Mouse (Mus musculus): ENCODE data around the gene 2700081O15Rik. TPM values are rescaled to one million over a fixed set of nuclear protein-coding genes. Genes with fewer than 3 reads are reported as not detected.
"Not testable (repeated sequence)": the region's sequence is repeated elsewhere in the genome, so short reads cannot be mapped to it uniquely, and the experiment has no call there.

The 2700081O15Rik gene
- polyA plus RNA-seq, 1 experiment from 2014 or later = 11.8 TPM

- H3K4me2 ChIP-seq; H3K9ac ChIP-seq; H3K4me3 ChIP-seq; ATAC-seq (ENCODE audit: insufficient number of reproducible peaks, insufficient read depth, low FRiP score, low TSS enrichment, low read depth); H3K9me3 ChIP-seq; H3K36me3 ChIP-seq; H3K27ac ChIP-seq; H3K4me1 ChIP-seq: not testable (repeated sequence)
- peaks cover 15% of the 10 kb centered on the region for H3K27me3 ChIP-seq
- 30% methylated on average over 24 of the region's 24 CpGs for WGBS
Observed at GRCm38 (mm10) chr19:7398898-7399297, 18.5 kb upstream of the 2700081O15Rik start.

DNA sequence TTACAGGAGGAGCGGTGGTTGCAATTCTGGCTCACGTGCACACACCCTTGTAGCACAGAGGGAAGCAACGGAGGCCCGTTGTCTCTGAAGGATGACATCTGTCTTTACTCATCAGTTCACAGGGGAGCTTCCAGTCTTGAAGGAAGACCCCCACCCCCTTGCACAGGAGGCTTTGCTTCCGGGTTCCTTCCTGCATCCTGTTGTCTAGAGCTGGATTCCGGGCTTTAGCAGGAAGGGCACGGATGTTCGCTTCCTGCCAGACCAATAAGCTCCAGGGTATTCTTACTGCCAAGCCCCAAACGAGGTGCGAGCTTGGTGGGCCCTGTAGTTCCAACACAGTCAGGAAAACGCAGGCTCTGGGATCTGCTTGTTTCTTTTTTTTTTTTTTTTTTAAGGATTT, 16.8 kb upstream of the 2700081O15Rik start:
- Histone ChIP-seq H3K4me1 (no peaks in the 10 kb centered on the region), H3K4me2 (peak overlapping the region; percentile 11; the same call in 1 of the 2 replicates), H3K4me3 (no peak overlapping the region), H3K27me3 (peaks cover 15% of the 10 kb centered on the region), H3K27ac (no peak overlapping the region), H3K9ac (no peak overlapping the region), H3K9me3 (no peaks in the 10 kb centered on the region), H3K36me3 (no peaks in the 10 kb centered on the region)
- no peak for ATAC-seq (ENCODE audit: insufficient number of reproducible peaks, insufficient read depth, low FRiP score, low TSS enrichment, low read depth)
- WGBS = 48% methylated on average over 11 of the region's 11 CpGs

GRCm38 (mm10) chr19:7404623-7405229, 12.7 kb upstream of the 2700081O15Rik start:
- Histone ChIP-seq H3K9me3 (no peaks in the 10 kb centered on the region), H3K27ac (no peak overlapping the region), H3K4me2 (no peak overlapping the region), H3K27me3 (peaks cover 9% of the 10 kb centered on the region), H3K9ac (no peak overlapping the region), H3K4me3 (no peak overlapping the region), H3K4me1 (no peaks in the 10 kb centered on the region), H3K36me3 (no peaks in the 10 kb centered on the region)
- 75% methylated on average over 9 of the region's 9 CpGs for WGBS
- ATAC-seq (ENCODE audit: insufficient number of reproducible peaks, insufficient read depth, low FRiP score, low TSS enrichment, low read depth) = no peak

DNA sequence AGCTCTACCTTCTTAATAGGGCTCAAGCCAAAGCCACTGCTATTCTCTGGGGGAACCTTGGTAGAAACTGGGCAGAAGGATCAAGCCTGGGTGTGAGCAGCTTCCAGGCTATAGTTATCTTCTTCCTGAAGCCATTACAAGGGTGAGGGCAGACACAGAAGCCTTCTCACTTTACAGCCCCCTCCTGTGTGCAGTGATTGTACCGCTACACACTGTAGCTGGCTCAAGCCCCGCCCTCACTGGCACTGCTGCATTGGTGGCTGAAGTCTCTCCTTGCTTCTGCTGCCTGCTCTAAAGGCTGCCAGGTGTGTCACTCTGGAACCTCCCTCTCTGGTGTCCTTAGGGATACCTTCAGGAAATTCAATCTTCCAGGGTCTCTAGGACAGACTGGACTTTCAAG, 5.1 kb upstream of the 2700081O15Rik start:
- no peak overlapping the region for H3K4me3 ChIP-seq
- no peak for ATAC-seq (ENCODE audit: insufficient number of reproducible peaks, insufficient read depth, low FRiP score, low TSS enrichment, low read depth)
- H3K27ac ChIP-seq = no peak overlapping the region
- 52% methylated on average over 2 of the region's 2 CpGs for WGBS
- peaks cover 11% of the 10 kb centered on the region for H3K4me1 ChIP-seq
- H3K36me3 ChIP-seq = no peaks in the 10 kb centered on the region
- H3K9me3 ChIP-seq = no peaks in the 10 kb centered on the region
- H3K9ac ChIP-seq = no peak overlapping the region
- H3K4me2 ChIP-seq = no peak overlapping the region
- H3K27me3 ChIP-seq = no peaks in the 10 kb centered on the region

- Histone ChIP-seq H3K27ac (peak overlapping the region; percentile 96), H3K9me3 (no peaks in the 10 kb centered on the region), H3K4me3 (peak overlapping the region; percentile 84), H3K27me3 (no peaks in the 10 kb centered on the region), H3K36me3 (peaks cover 14% of the 10 kb centered on the region), H3K9ac (peak overlapping the region; percentile 97), H3K4me1 (peaks cover 37% of the 10 kb centered on the region), H3K4me2 (peak overlapping the region; percentile 74)
- no peak for ATAC-seq (ENCODE audit: insufficient number of reproducible peaks, insufficient read depth, low FRiP score, low TSS enrichment, low read depth)
- 22% methylated on average over 22 of the region's 22 CpGs for WGBS
Observed at GRCm38 (mm10) chr19:7415916-7416833, 1.2 kb upstream of the 2700081O15Rik start.

DNA sequence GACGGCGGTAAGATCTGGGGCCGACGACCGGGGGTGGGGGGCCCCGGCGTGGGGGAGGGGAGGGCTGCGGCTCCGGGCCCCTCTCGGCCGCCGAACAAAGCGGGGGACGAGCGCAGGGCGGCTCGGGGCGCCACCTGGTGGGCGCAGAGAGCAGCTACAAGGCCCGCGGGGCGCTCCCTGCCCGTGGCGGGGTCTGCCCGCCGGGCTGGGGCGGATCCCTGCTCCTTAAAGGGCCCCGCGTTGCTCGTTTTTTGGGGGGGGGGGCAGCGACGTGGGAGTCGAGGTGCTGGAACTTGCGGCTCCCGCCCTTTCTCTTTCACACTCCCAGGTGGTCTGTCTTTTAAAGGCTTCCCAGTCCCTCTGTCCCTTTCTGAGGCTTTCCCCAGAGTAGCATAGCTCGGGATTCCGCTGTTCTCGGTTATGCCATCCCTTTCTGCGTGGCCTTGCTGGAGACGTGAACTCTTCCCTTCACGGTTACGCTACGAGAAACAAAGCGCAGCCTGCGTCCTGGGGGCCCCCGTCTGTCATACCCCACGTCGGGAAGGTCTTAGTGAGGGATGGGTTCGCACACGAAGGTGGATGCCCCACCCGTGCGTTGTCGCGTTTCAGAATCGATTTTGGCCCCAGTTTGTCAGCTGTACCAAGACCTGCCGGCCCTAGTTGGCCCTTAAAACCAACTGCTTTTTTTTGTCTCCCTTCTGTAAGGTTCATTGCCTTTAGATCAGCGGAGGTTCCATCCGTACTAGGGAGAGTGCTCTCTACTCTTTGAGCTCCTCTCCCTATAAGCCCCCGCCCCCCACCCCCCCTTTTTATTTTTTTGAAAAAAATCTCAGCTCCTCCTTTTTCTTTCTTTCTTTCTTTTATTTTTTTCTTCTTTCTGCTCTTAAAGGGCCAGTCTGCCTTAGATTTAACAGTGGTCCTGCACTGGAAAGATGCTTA, 755 bp downstream of the 2700081O15Rik start:
- ATAC-seq (ENCODE audit: insufficient number of reproducible peaks, insufficient read depth, low FRiP score, low TSS enrichment, low read depth) = peak; percentile 27
- H3K9ac ChIP-seq = peak overlapping the region; percentile 97
- WGBS = under 1% methylated on average over 56 of the region's 59 CpGs
- H3K4me3 ChIP-seq = peak overlapping the region; percentile 84
- H3K4me1 ChIP-seq = peaks cover 57% of the 10 kb centered on the region
- peak overlapping the region; percentile 96 for H3K27ac ChIP-seq
- no peaks in the 10 kb centered on the region for H3K27me3 ChIP-seq
- peaks cover 34% of the 10 kb centered on the region for H3K36me3 ChIP-seq
- H3K9me3 ChIP-seq = no peaks in the 10 kb centered on the region
- H3K4me2 ChIP-seq = peak overlapping the region; percentile 74

DNA sequence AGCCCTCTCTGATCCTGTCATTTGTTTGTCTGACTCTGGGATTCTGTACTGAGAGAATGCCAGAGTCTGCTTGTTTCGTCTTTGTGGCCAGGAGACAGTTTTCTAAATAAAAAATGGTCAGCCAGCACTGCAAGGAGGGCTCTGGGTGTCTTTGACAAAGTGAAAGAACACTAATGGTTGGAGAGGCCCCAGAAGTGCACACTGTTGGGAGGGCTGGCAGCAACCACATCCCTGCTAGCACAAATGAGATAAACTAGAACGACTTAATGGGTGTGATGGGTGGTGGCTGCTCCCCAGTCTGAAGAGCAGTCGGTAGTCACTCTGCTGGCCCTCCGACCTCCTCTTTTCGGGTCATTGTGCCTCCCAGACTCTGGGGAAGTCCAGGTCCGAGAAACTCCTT, 1.7 kb downstream of the 2700081O15Rik start:
- no peak for ATAC-seq (ENCODE audit: insufficient number of reproducible peaks, insufficient read depth, low FRiP score, low TSS enrichment, low read depth)
- H3K36me3 ChIP-seq = peaks cover 44% of the 10 kb centered on the region
- H3K4me1 ChIP-seq = peaks cover 66% of the 10 kb centered on the region
- peak overlapping the region; percentile 84 for H3K4me3 ChIP-seq
- H3K27ac ChIP-seq = no peak overlapping the region
- H3K9ac ChIP-seq = peak overlapping the region; percentile 97
- H3K4me2 ChIP-seq = peak overlapping the region; percentile 74
- H3K9me3 ChIP-seq = no peaks in the 10 kb centered on the region
- H3K27me3 ChIP-seq = no peaks in the 10 kb centered on the region
- 27% methylated on average over 6 of the region's 6 CpGs for WGBS

DNA sequence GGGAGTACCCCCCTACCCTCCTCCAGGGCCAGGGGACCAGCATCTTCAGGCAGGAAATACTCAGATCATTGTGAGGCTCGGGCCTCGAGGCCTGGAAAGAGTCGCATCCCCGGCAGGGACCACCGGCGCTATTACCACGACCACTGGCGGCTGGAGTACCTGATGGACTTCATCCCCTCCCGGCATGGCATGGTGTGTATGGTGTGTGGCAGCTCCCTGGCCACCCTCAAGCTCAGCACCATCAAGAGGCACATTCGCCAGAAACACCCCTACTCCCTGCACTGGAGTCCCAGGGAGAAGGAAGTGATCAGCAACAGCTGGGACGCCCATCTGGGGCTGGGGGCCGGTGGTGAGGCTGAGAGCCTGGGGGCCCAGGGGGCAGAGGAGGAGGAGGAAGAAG, 2.7 kb downstream of the 2700081O15Rik start:
- WGBS = 48% methylated on average over 12 of the region's 12 CpGs
- no peaks in the 10 kb centered on the region for H3K27me3 ChIP-seq
- no peak overlapping the region for H3K27ac ChIP-seq
- peak overlapping the region; percentile 84 for H3K4me3 ChIP-seq
- H3K9ac ChIP-seq = peak overlapping the region; percentile 97
- peaks cover 76% of the 10 kb centered on the region for H3K4me1 ChIP-seq
- no peak for ATAC-seq (ENCODE audit: insufficient number of reproducible peaks, insufficient read depth, low FRiP score, low TSS enrichment, low read depth)
- no peaks in the 10 kb centered on the region for H3K9me3 ChIP-seq
- peaks cover 52% of the 10 kb centered on the region for H3K36me3 ChIP-seq
- H3K4me2 ChIP-seq = peak overlapping the region; percentile 74

GRCm38 (mm10) chr19:7420841-7421601, 3.6 kb downstream of the 2700081O15Rik start:
- peak overlapping the region; percentile 74 for H3K4me2 ChIP-seq
- peak overlapping the region; percentile 65 for H3K27ac ChIP-seq
- 45% methylated on average over 27 of the region's 27 CpGs for WGBS
- no peaks in the 10 kb centered on the region for H3K9me3 ChIP-seq
- no peaks in the 10 kb centered on the region for H3K27me3 ChIP-seq
- peak overlapping the region; percentile 25; the same call in 1 of the 2 replicates for H3K4me3 ChIP-seq
- H3K9ac ChIP-seq = peak overlapping the region; percentile 52; the same call in 1 of the 2 replicates
- ATAC-seq (ENCODE audit: insufficient number of reproducible peaks, insufficient read depth, low FRiP score, low TSS enrichment, low read depth) = no peak
- peaks cover 58% of the 10 kb centered on the region for H3K36me3 ChIP-seq
- peaks cover 73% of the 10 kb centered on the region for H3K4me1 ChIP-seq

GRCm38 (mm10) chr19:7421602-7422591, 4.5 kb downstream of the 2700081O15Rik start:
- WGBS = 17% methylated on average over 40 of the region's 48 CpGs
- peak overlapping the region; percentile 65 for H3K27ac ChIP-seq

More at GRCm38 (mm10) chr19:7421602-7422591, 4.5 kb downstream of the 2700081O15Rik start:
- Histone ChIP-seq H3K27me3 (no peaks in the 10 kb centered on the region), H3K9ac (peak overlapping the region; percentile 64), H3K4me2 (peak overlapping the region; percentile 74), H3K9me3 (no peaks in the 10 kb centered on the region), H3K4me1 (peaks cover 73% of the 10 kb centered on the region), H3K36me3 (peaks cover 66% of the 10 kb centered on the region), H3K4me3 (peak overlapping the region; percentile 25)
- ATAC-seq (ENCODE audit: insufficient number of reproducible peaks, insufficient read depth, low FRiP score, low TSS enrichment, low read depth) = peak; percentile 17; the same call in 1 of the 2 replicates
